Mouse (Mus musculus) spleen, adult 18-20 months (tissue): Measurements from ENCODE around the gene Ndufv3.

ENCODE experiments used
- DNase-seq, 2 experiments: peaks; one replicate each; pipeline ENCODE4 v3.0.0; 2022; ENCODE audit warnings: mixed read lengths in 2 of 2

The Ndufv3 gene

DNA sequence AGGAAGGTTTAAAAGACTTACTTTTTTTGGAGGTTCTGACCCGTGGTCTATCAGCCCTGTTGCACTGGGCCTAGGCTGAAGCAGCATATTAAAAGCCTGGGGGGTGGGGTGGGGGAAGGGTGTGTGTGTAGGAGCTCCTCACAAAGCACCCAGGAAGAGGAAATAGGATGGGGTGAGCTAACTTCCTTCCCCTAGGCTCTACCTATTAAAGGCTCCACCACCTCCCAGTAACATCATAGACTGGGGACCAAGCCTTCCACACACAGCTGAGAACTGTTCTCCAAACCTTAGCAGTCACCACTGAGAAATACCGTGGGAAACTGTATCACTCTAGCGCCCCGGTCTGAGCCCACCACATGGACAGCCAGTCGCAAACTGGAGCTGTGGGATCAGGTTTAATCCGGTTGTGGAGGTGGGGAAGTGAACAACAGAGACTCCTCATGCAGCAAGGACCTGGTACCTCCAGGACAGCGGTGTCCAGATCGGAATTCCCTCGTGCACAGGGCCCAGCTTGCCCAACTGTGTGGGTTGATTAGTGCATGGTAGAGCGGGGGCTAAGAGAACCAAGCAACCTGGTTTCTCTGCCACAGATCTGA is 38.1 kb downstream of the Ndufv3 start:
- no peak for DNase-seq

DNA sequence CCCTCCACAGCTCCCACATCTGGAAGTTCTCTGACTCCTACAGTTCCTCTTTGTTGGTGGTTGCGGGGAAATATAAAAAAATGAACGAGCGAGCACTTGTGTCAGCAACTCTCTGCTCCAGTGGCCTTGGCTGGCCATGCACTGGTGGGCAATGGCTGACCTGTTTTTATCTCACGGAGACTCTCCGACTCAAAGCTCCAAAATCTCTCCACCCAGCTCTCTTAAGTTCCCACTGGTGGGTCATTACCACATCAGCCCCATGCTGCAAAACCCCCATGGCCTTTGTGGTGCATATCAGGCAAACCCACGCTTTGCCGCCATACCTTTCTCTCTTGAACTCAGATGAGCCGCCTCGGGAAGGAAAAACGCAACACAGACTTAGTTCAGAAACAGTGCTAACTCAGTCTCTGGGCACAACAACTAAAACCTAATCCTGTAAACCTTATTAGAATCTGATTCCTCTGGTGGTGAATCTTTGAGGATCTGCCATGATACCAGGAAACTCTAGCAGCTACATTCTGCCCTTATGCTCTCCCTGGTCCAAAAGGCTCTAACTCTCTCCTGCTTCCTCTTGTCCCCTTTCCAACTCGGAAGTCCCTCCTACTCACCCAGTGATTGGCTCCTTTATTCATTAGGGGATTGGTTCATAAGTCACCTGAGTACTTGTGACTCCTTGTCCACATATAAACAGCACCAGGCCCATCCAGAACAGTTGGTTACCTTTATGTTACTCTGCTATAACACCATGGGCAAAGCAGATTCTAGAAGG is 39.3 kb downstream of the Ndufv3 start:
- DNase-seq: no peak

DNA sequence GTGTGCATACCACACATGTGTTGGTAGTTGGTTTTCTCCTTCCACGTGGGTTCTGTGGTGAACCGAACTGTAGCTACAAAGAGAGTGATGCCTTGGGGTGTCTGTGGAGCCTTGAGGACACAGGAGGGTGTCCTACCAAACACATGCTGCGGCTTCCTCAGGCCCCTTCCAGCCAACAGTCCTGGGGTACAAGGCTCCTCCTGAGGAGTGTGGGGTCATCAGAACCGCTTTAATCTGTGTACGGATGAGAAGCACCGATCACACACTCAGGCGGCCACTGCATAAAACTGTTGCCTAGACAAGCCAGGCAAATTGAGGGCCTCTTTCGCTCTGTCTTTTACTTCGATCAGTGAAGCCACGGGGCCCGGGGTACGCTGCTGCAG is 43.7 kb downstream of the Ndufv3 start:
- peak; percentile 22 to 37 for DNase-seq

DNA sequence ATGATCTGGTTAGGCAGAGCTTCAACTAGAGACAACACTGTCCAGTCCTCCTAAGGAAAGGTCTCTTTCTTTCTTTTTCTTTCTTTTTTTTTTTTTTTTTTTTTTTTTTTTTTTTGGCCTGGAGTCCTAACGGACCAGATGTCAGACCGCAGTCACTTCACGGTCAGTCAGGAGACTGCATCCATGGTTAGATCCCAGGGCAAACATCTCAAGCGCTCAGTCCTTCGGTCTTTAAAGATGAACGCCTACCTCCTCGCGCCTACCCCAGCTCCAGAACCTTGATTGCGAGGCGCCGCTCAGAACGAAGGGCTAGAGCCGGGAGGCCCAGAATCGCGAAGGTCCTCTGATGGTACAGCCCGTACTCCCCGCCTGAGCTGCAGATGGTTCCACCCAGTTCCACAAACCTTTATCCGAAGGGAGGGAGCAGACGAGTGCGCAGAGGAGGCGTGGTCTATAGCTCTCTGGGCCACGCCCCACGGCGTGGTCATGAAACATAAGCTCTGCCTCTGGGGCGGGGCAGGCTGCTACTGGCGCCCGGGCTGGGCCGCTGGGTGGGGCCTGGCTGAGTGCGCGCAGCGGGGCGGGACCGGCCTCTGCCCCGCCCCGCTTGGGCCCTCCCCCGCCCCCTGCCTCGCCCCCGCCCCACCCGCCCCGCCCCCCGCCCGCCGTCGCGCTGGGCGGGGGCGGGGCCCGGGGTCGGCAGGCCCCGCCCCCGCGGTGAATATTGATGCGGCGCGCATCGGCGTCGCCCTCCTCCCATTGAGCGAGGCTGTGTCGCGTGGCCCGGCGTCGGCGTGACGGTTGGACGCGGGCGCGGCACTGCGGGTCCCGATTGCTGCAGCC is 44.3 kb downstream of the Ndufv3 start, which contains the start of gene Pknox1:
Pknox1 (plus strand) TSS at position 720 of the 843 bp plus-strand sequence.
- peak; percentile 98 to 99 for DNase-seq

DNA sequence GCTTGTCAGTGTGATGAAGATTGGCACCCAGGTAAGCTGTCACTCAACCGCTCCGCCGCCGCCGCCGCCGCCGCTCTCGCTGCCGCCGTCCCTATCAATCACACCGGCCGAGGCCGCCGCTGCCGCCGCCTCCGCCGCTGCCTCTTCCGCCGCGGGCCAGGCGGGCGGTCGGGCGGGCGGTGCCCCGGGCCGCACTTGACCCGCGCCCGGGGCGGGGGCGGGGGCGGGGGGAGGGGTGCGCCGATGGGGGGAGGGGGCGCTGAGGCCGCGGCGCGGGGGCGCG is 44.9 kb downstream of the Ndufv3 start:
- DNase-seq: no peak

DNA sequence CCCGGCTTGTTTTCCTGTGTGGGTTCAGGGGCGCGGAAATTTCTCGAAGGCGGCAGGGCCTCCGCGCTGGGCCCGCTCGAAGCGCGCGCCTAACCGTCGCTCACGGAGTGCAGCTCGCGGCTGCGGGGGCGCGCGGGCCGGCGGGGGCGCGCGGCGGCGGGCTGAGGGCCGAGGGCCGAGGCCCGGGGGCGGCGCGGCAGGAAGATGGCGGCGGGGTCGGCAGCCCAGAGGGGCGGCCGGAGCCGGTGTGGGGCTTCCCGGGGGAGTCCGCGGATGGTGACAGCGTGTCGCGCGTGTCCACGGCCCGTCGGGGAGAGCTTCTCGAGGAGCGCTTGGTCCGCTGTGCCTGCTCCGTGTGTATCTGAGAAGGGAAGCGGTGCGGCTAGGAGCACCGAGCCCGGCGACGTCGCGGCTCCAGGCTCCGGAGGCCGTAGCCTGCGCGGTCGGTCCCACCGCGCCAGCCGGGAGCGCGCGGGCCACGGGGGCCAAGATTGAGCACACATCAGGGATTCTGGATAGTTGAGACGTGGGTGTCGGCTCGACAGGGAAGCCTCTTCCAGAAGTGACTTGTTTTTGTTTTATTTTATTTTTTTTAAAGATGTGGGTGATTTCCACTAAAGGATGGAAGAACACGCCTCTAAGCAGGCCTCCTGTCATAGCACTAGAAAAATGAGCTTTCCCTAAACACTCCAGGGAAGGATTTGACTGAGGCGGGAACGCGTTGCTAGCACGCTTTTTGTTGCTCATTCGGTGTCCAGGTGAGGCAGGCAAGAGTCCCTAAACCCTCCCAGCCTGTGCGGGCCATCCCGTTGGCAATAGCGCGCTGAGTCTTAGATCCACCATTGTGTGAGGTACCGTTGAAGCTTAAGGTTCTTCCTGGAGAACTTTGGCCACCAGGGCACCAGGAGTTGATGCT is 45.5 kb downstream of the Ndufv3 start:
- DNase-seq: peak; percentile 66

DNA sequence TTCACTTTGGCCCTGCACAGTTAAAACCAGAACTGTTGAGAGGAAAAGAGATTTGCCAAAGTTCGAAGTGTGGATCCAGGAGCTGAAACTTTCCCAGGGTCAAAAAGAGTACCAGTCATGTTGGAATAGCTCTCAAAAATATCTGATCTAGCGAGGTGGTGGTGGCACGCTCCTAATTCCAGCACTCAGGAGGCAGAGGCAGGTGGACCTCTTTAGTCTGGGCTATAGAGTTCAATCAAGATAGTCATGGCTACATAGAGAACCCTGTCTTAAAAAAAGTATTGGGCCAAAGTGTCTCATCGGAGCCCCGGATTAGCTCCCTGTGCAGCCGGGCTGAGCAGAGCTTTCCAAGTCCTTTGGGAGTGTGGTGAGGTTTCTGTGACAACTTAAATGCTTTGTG is 46.4 kb downstream of the Ndufv3 start:
- no peak for DNase-seq

DNA sequence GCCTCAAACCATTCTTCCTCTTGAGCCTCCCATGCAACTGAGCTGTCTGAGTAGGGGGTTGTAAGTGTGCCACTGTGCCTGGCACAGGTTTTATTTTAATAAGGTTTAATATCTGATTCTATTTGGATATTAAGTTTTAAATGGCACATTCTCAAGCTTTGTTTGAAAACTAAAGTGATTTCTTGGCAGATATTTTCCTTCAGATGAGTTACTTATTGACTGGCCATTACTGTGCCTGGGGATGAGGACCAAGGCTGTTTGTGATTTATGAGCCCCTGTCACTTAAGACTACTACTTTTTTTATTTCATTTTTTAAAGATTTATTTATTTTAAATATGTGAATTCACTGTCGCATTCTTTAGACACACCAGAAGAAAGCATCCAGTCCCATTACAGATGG is 49.8 kb downstream of the Ndufv3 start:
- DNase-seq: no peak

DNA sequence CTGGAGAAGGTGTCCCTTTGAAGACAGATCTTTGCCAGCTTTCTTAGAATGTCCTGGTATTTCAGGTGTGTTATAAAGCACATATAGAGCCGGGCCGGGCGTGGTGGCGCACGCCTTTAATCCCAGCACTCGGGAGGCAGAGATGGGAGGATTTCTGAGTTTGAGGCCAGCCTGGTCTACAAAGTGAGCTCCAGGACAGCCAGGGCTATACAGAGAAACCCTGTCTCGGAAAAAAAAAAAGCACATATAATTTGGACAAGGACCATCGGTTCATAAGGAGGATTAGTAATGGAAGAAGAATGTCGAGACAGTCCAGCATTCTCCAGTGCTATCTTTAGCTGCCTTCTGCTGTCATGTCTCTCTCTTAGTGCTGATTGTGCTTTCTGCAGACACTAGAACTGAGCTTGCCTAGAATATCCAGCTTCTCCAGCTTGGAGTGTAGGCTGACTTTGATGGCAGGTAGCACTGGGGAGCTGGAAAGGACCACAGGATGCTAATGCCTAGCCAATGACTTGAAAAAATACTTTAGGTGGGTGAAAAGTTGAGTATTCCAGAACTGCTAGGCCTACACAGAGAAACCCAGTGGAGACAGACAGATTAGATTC is 50.5 kb downstream of the Ndufv3 start:
- DNase-seq: peak in 1 of 2 experiments; percentile 21

DNA sequence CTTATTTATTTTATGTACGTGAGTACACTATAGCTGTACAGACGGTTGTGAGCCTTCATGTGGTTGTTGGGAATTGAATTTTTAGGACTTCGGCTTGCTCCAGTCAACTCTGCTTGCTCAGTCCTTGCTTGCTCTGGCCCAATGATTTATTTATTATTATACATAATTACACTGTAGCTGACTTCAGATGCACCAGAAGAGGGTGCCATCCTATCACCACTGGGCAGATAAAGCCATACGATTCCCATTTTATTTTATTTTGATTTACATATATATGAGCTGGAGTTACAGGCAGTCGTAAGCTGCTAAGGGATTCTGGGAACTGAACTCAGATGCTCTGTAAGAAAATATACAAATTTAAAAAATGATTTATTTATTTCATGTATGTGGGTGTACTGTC is 51.8 kb downstream of the Ndufv3 start:
- no peak for DNase-seq

DNA sequence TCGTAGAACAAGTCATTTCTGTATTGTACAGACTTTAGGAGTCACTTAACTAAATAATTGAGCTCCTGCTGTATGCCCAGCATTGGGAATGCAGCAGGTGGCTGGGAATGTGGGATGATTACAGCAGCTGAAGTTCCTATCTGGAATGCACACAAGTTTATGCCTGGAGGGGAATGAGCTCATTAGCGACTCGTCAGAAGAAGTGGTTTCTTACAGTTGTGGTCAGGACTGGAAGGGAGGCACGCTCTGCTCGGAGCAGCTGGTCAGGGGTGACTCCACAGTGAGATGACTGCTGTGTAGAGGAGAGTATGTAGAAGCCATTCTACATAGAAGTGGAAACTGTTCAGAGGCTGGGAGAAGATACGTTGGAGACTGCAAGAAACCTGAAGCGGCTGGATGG is 54.7 kb downstream of the Ndufv3 start:
- DNase-seq: no peak

DNA sequence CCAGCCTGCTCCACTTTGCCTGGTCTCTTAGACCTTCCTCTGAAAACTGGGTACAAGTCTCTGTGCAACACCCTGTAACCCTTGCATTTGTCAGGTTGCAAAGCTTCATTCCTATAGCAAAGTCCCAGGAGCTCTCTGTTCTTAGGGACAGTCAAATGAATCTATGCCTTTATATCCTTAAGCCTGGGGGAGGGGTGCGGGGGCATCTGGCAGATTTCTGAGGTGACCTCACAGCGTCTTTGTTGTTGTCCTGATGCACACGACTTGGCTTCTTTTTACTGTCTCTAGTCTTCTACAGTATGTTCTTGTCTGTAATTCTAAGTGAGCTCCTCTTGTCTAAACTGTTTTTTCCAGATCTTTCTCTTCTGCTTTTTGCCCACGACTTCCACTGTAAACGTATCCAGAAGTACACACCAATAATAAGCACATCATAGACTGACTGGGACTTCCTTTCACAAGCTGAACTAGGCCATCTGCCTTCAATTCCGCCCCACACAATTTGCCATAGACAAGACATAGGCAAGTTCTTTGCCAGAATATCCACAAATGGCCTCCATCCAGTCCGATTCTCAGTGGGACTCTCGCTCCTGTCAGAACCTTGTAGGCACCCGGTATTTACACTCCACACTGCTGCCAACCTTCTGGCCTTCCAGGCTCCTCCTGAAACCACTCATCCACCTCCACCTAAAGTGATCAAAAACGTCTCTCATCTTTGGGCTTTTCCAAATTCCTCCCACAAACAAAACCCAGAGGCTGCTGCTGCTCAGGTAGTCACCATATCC is 56.7 kb downstream of the Ndufv3 start:
- DNase-seq: no peak

DNA sequence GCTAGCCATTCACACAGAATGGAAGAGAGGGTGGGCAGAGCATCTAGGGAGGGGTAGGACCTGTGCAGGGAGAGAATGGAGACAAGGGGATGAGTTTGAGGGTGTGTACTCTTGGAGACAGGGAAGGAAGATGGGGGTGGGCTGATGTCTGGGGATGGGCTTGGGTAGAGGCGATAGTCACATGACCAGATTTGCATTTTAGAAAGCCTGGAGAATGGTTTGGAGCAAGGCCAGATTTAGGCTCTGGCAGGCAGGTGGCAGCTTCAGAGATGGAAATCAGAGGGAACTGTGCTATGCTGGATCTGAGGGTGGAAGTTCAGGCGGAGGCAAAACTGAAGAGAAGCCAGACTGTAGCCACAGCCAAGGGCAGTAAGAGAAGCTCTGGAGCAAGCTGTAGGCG is 60.4 kb downstream of the Ndufv3 start:
- DNase-seq: no peak
